Mouse (Mus musculus) MEL (cell line): Measurements from ENCODE around the gene Orm2. TPM values are rescaled to one million over a fixed set of nuclear protein-coding genes. Genes with fewer than 3 reads are reported as not detected.
A peak's percentile ranks its signal among the peaks of the same experiment; 100 is the strongest.

ENCODE experiments used
- DNase-seq: peaks from one replicate; pipeline ENCODE4 v3.0.0; 2011; ENCODE audit warnings: low read depth, low spot score
- H3K27ac ChIP-seq: 2 replicates; pipeline ENCODE4 v1.5.1; 2012; ENCODE audit warnings: low read depth, mild to moderate bottlenecking, control low read depth, low read length, moderate library complexity; ENCODE audit not compliant: control insufficient read depth
- H3K27me3 ChIP-seq, 2 experiments: fragments of 150-350 bp in 1 of 2; sonication (generic) in 1 of 2; 2 replicates each; pipeline ENCODE4 v1.6.1; 2012; ENCODE audit warnings: low read length in 2 of 2, mild to moderate bottlenecking in 2 of 2, improper control_type of control experiment in 1 of 2, moderate library complexity in 1 of 2; ENCODE audit not compliant: insufficient read depth in 2 of 2, control insufficient read depth in 1 of 2
- H3K36me3 ChIP-seq, 2 experiments: 2 replicates each; pipeline ENCODE4 v1.6.1; 2012 to 2014; ENCODE audit warnings: low read length in 2 of 2, improper control_type of control experiment in 1 of 2, inconsistent platforms in 1 of 2, mild to moderate bottlenecking in 1 of 2; ENCODE audit not compliant: insufficient read depth in 2 of 2, control insufficient read depth in 1 of 2
- H3K4me1 ChIP-seq, 2 experiments: fragments of 150-350 bp in 1 of 2; sonication (generic) in 1 of 2; 2 replicates each; pipeline ENCODE4 v1.6.1; 2012; ENCODE audit warnings: low read length in 2 of 2, improper control_type of control experiment in 1 of 2, mild to moderate bottlenecking in 1 of 2; ENCODE audit not compliant: insufficient read depth in 2 of 2, control insufficient read depth in 1 of 2
- H3K4me3 ChIP-seq, 2 experiments: fragments of 150-350 bp in 1 of 2; sonication (generic) in 1 of 2; 2 replicates each; pipeline ENCODE4 v1.5.1; 2012; ENCODE audit warnings: low read depth in 2 of 2, low read length in 2 of 2, mild to moderate bottlenecking in 2 of 2, moderate library complexity in 2 of 2, control low read depth in 1 of 2, improper control_type of control experiment in 1 of 2; ENCODE audit not compliant: control insufficient read depth in 1 of 2, insufficient read depth in 1 of 2
- H3K79me2 ChIP-seq: 2 replicates; pipeline ENCODE4 v1.6.1; 2012; ENCODE audit warnings: mild to moderate bottlenecking, low read length, moderate library complexity; ENCODE audit not compliant: control insufficient read depth, poor library complexity, insufficient read depth
- H3K9ac ChIP-seq: 2 replicates; pipeline ENCODE4 v1.6.1; 2012; ENCODE audit warnings: low read depth, mild to moderate bottlenecking, control low read depth, low read length, moderate library complexity; ENCODE audit not compliant: control insufficient read depth, poor library complexity, severe bottlenecking
- H3K9me3 ChIP-seq: fragments of 150-350 bp; sonication (generic); replicated peaks from 2 replicates; pipeline ENCODE4 v1.6.1; 2012; ENCODE audit warnings: mild to moderate bottlenecking, low read length, improper control_type of control experiment, moderate library complexity; ENCODE audit not compliant: insufficient read depth
- BHLHE40 ChIP-seq: IDR thresholded peaks from 2 replicates; pipeline ENCODE4 v1.6.1; 2012; ENCODE audit warnings: low read depth, mild to moderate bottlenecking, inconsistent platforms, low read length, improper control_type of control experiment, borderline replicate concordance
- CHD1 ChIP-seq: IDR thresholded peaks from 2 replicates; pipeline ENCODE4 v1.6.1; 2012; ENCODE audit warnings: low read depth, mild to moderate bottlenecking, inconsistent platforms, low read length, improper control_type of control experiment
- CHD2 ChIP-seq: IDR thresholded peaks from 2 replicates; pipeline ENCODE4 v1.6.1; 2011; ENCODE audit warnings: low read length, improper control_type of control experiment
- E2F4 ChIP-seq: IDR thresholded peaks from 2 replicates; pipeline ENCODE4 v1.6.1; 2011; ENCODE audit warnings: low read depth, low read length, improper control_type of control experiment, borderline replicate concordance
- EP300 ChIP-seq, 2 experiments: IDR thresholded peaks; 2 replicates each; pipeline ENCODE4 v1.6.1; 2011; ENCODE audit warnings: improper control_type of control experiment in 2 of 2, low read length in 2 of 2, low read depth in 1 of 2, mild to moderate bottlenecking in 1 of 2
- ETS1 ChIP-seq: IDR thresholded peaks from 2 replicates; pipeline ENCODE4 v1.6.1; 2012; ENCODE audit warnings: low read depth, mild to moderate bottlenecking, inconsistent platforms, low read length, improper control_type of control experiment, moderate library complexity
- GABPA ChIP-seq: IDR thresholded peaks from 2 replicates; pipeline ENCODE4 v1.6.1; 2012; ENCODE audit warnings: low read depth, mild to moderate bottlenecking, inconsistent platforms, low read length, improper control_type of control experiment, moderate library complexity
- GATA1 ChIP-seq: IDR thresholded peaks from 2 replicates; pipeline ENCODE4 v1.6.1; 2011; ENCODE audit warnings: low read depth, low read length, improper control_type of control experiment
- JUND ChIP-seq: IDR thresholded peaks from 2 replicates; pipeline ENCODE4 v1.6.1; 2011; ENCODE audit warnings: low read depth, mild to moderate bottlenecking, improper control_type of control experiment, low read length
- MAX ChIP-seq: IDR thresholded peaks from 2 replicates; pipeline ENCODE4 v1.6.1; 2011; ENCODE audit warnings: low read length, improper control_type of control experiment
- MAZ ChIP-seq: IDR thresholded peaks from 2 replicates; pipeline ENCODE4 v1.6.1; 2012; ENCODE audit warnings: low read depth, mild to moderate bottlenecking, inconsistent platforms, low read length, improper control_type of control experiment
- MXI1 ChIP-seq: IDR thresholded peaks from 2 replicates; pipeline ENCODE4 v1.6.1; 2011; ENCODE audit warnings: mild to moderate bottlenecking, low read depth, low read length, improper control_type of control experiment
- MYB ChIP-seq: IDR thresholded peaks from 2 replicates; pipeline ENCODE4 v1.6.1; 2011; ENCODE audit warnings: mild to moderate bottlenecking, low read depth, low read length, improper control_type of control experiment
- NELFE ChIP-seq: IDR thresholded peaks from 2 replicates; pipeline ENCODE4 v1.6.1; 2011; ENCODE audit warnings: low read depth, low read length, improper control_type of control experiment
- POLR2A ChIP-seq, 2 experiments: IDR thresholded peaks; 2 replicates each; pipeline ENCODE4 v1.6.1; 2011 to 2012; ENCODE audit warnings: low read length in 2 of 2, mild to moderate bottlenecking in 2 of 2, control low read depth in 1 of 2, improper control_type of control experiment in 1 of 2, low read depth in 1 of 2, moderate library complexity in 1 of 2; ENCODE audit not compliant: control insufficient read depth in 1 of 2, insufficient read depth in 1 of 2, poor library complexity in 1 of 2
- RCOR1 ChIP-seq: IDR thresholded peaks from 2 replicates; pipeline ENCODE4 v1.6.1; 2012; ENCODE audit warnings: low read depth, mild to moderate bottlenecking, inconsistent platforms, low read length, improper control_type of control experiment
- TAL1 ChIP-seq: IDR thresholded peaks from 2 replicates; pipeline ENCODE4 v1.6.1; 2012; ENCODE audit warnings: mild to moderate bottlenecking, inconsistent platforms, low read length, moderate library complexity, mixed read lengths
- TCF12 ChIP-seq: IDR thresholded peaks from 2 replicates; pipeline ENCODE4 v1.6.1; 2014; ENCODE audit warnings: low read depth, mild to moderate bottlenecking, inconsistent platforms, low read length, improper control_type of control experiment, moderate library complexity
- USF2 ChIP-seq, 2 experiments: IDR thresholded peaks; 2 replicates each; pipeline ENCODE4 v1.6.1; 2011 to 2012; ENCODE audit warnings: improper control_type of control experiment in 2 of 2, low read length in 2 of 2, borderline replicate concordance in 1 of 2, inconsistent platforms in 1 of 2, low read depth in 1 of 2, mild to moderate bottlenecking in 1 of 2; ENCODE audit not compliant: insufficient read depth in 1 of 2
- polyA plus RNA-seq, 2 experiments: library from polyadenylated mRNA; stranded (reverse) in 1 of 2; unstranded in 1 of 2; fragments of >175 nt in 1 of 2; fragments of >200 nt in 1 of 2; gene quantifications; 2 replicates each; pipeline versions ENCODE4 v1.2.1 to v1.2.4; 2012; ENCODE audit warnings: low replicate concordance in 2 of 2, low read depth in 1 of 2; ENCODE audit not compliant: insufficient read length in 2 of 2, insufficient read depth in 1 of 2, missing spikeins in 1 of 2
- total RNA-seq: library from RNA; depleted of rRNA; stranded (reverse); fragments of 300-350 nt; gene quantifications from 2 replicates; pipeline ENCODE4 v1.2.3, GENCODE M21; 2012

The Orm2 gene
- total and polyA plus RNA-seq, 3 experiments = not detected

DNA sequence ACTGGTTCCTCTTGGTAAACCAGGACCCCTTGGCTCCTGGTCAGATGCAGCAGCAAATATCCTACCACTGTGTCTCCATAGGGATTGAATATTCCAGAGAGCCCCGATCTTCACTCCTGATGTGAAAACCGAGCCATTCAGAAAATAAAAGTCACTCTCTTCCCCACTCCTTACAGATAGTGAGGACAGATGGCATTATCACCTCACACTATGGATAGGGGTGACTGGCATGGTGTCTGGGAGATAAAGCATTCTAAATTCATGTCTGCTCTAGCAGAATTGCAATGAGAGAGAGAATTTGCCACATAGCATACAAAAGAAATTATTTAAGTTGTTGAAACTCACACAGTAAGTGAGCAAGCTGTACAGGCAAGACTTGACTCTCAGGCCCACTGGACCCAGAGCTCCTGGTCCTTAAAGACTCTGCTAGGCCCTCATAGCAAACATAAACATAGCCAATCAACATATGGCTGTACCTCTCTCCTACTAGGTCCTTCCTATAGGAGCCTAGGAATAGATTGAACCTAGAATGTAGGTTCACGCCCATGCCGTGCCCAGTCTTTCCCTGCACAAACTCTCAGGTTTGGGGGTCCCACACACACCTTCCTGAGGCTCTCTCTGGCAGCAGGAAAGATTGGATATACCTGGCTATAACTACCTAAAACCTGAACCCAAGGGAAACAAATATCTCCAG lies 20.6 kb downstream of the Orm2 start:
- no peak overlapping the region for H3K4me3 ChIP-seq
- H3K79me2 ChIP-seq = no peaks in the 10 kb centered on the region
- peak overlapping the region; percentile 49 for H3K27ac ChIP-seq
- no peaks in the 10 kb centered on the region for H3K27me3 ChIP-seq
- peak overlapping the region; percentile 25; the same call in 1 of the 2 replicates for H3K9ac ChIP-seq
- peak; percentile 24 for DNase-seq
- peaks cover 27 to 37% of the 10 kb centered on the region in 2 experiments for H3K4me1 ChIP-seq
- peaks cover 0 to 39% of the 10 kb centered on the region in 2 experiments; a peak in 3 of 4 replicates for H3K36me3 ChIP-seq
- TF ChIP-seq BHLHE40 = 0 out of 2 replicates have a peak, but pooled peaks have one; percentile 16
- peak; percentile 75 to 79 for TF ChIP-seq EP300 (IDR thresholded peaks at IDR 0.05; ENCODE audit: low read depth in 1 of 2, low read length in 2 of 2)
- peak; percentile 76 for TF ChIP-seq GATA1
- TF ChIP-seq CHD2 = no peak
- TF ChIP-seq MYB = no peak
- no peak for TF ChIP-seq E2F4
- peak; percentile 32 for TF ChIP-seq TAL1
- TF ChIP-seq ETS1 = peak; percentile 52; the same call in 1 of the 2 replicates
- TF ChIP-seq TCF12 = peak; percentile 78
- no peaks in the 10 kb centered on the region for H3K9me3 ChIP-seq

DNA sequence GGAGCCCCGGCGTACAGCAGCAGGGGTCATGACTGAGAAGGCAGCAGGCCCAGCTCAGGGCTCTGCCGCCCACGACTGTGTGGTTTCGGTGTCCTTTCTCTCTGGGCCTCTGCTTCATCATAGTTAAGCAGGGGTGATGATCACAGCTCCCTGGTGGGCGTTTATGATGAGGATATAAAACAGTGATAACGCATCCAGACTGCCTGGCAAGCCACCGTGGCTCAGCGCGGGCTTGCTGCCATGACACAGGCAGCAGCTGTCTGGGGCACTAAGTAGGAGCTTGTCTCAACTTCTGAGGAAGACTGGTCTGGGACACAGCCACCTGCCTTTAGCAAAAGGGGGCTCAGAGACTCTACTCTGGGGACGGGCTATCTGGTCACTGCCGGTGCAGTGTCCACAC lies 21.2 kb downstream of the Orm2 start:
- H3K36me3 ChIP-seq = peaks cover 0 to 39% of the 10 kb centered on the region in 2 experiments; a peak in 3 of 4 replicates
- peak overlapping the region; percentile 25; the same call in 1 of the 2 replicates for H3K9ac ChIP-seq

DNA sequence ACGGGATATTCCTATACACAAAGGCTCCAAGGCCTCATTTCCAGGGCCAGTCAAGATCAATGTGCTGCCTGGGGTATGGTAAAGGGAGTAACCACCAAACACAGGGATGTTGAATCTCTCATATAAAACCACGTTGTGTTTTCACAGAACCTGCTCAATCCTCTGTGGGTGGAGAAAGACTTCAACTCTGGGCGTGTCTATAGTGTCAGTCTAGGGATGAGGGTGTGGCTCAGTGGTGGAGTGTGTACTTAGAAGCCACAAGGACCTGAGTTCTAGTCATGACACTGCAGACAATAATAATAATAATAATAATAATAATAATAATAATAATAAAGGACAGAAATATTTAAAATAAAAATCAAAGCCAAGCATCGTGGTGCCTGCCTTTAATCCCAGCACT lies 22.0 kb downstream of the Orm2 start:
- H3K9me3 ChIP-seq = no peaks in the 10 kb centered on the region
- H3K9ac ChIP-seq = no peak overlapping the region
- peaks cover 27 to 37% of the 10 kb centered on the region in 2 experiments for H3K4me1 ChIP-seq
- TF ChIP-seq GABPA (no peak), RCOR1 (no peak), USF2 (IDR thresholded peaks at IDR 0.05; ENCODE audit: borderline replicate concordance in 1 of 2, insufficient read depth in 1 of 2, low read depth in 1 of 2, low read length in 2 of 2) (no peak), NELFE (no peak), CHD1 (no peak), MXI1 (no peak), MYB (no peak), E2F4 (no peak), CHD2 (no peak), MAX (no peak), MAZ (no peak), GATA1 (no peak), BHLHE40 (no peak)
- no peaks in the 10 kb centered on the region for H3K27me3 ChIP-seq
- DNase-seq = peak; percentile 48
- H3K4me3 ChIP-seq = no peak overlapping the region
- H3K79me2 ChIP-seq = no peaks in the 10 kb centered on the region
- peaks cover 0 to 39% of the 10 kb centered on the region in 2 experiments; a peak in 3 of 4 replicates for H3K36me3 ChIP-seq
- no peak overlapping the region for H3K27ac ChIP-seq

More for the DNA sequence above, 21.2 kb downstream of the Orm2 start:
- Histone ChIP-seq H3K27me3 (no peaks in the 10 kb centered on the region), H3K4me1 (peaks cover 27 to 37% of the 10 kb centered on the region in 2 experiments), H3K27ac (peak overlapping the region; percentile 49), H3K4me3 (no peak overlapping the region), H3K9me3 (no peaks in the 10 kb centered on the region), H3K79me2 (no peaks in the 10 kb centered on the region)
- TF ChIP-seq CHD2 (no peak), GABPA (no peak), EP300 (IDR thresholded peaks at IDR 0.05; ENCODE audit: low read depth in 1 of 2, low read length in 2 of 2) (peak; percentile 36 to 49; a peak in 3 of 4 replicates), POLR2A (IDR thresholded peaks at IDR 0.05; ENCODE audit: control insufficient read depth in 1 of 2, insufficient read depth in 1 of 2, low read depth in 1 of 2, low read length in 2 of 2, poor library complexity in 1 of 2) (no peak), TAL1 (no peak), GATA1 (peak; percentile 33; the same call in 1 of the 2 replicates), JUND (no peak), ETS1 (0 out of 2 replicates have a peak, but pooled peaks have one; percentile 28)
- DNase-seq = peak; percentile 67
